Comparison of ENCODE assay signal across 8 mouse cellular contexts in the genomic region with DNA sequence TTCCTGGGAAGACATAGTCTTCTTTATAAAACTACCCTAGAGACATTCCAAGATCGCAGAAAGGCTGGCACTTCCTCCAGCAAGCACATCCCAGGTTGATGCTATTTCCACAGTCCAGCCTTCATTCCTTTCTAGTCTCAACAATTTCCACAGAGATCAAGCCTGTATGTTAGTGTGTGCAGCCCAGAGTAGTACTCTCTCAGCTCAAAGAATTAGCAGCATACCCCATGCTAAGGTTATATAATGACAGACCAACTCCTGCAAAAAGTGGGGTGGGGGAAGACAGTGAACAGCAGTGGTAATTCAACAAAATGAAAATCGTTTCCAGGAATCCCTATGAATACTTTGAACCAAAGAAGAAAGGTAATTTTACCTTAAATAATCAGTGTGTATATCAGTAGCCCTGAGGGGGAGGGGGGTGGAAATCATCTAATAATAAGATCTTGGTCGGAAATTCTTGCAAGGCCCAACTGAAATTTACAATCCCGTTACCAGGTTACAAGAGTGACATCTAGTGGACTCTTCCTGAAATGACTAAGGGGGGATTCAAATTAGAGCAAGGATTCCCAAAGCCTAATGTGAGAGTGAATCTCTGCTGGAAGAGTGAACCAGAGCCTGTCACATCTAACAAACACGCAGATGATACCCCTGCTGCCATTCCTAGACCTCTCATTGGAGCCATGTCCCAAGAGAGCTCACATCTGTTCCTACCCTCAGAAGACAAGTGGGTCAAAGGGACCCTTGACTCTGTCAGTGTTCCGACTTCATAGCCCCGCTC.
DNase-seq lines count a peak whose midpoint lies in the region; ATAC-seq and TF ChIP-seq lines count a peak whose summit lies in the region.

No protein-coding gene starts in this region.

- TF ChIP-seq EP300 in ES-Bruce4 (IDR thresholded peaks at IDR 0.05; ENCODE audit: insufficient read depth, low read depth, low read length) = no peak

- no peaks in the 10 kb centered on the region for H3K36me3 ChIP-seq in hindbrain, embryonic 11.5 days (ENCODE audit: control insufficient read depth, insufficient read depth, low read length)
- H3K36me3 ChIP-seq in hindbrain, embryonic 10.5 days = no peaks in the 10 kb centered on the region
- no peaks in the 10 kb centered on the region for H3K36me3 ChIP-seq in ES-Bruce4 (ENCODE audit: control insufficient read depth, insufficient read depth, low read length, poor library complexity, severe bottlenecking)

- H3K9me3 ChIP-seq in hindbrain, embryonic 11.5 days (ENCODE audit: control insufficient read depth, low read length) = no peaks in the 10 kb centered on the region
- no peaks in the 10 kb centered on the region for H3K9me3 ChIP-seq in hindbrain, embryonic 10.5 days
- no peaks in the 10 kb centered on the region for H3K9me3 ChIP-seq in ES-Bruce4 (replicated peaks; ENCODE audit: control insufficient read depth, insufficient read depth, low read length, poor library complexity, severe bottlenecking)

- H3K4me1 ChIP-seq in hindbrain, embryonic 11.5 days (replicated peaks; ENCODE audit: control insufficient read depth, insufficient read depth, low read length) = no peaks in the 10 kb centered on the region
- peaks cover 4% of the 10 kb centered on the region; the same call in 1 of the 2 replicates for H3K4me1 ChIP-seq in hindbrain, embryonic 10.5 days (replicated peaks)
- no peaks in the 10 kb centered on the region for H3K4me1 ChIP-seq in ES-Bruce4 (ENCODE audit: control insufficient read depth, insufficient read depth, low read length)

- H3K27me3 ChIP-seq in hindbrain, embryonic 11.5 days (ENCODE audit: control insufficient read depth, insufficient read depth, low read length) = no peaks in the 10 kb centered on the region
- no peaks in the 10 kb centered on the region for H3K27me3 ChIP-seq in hindbrain, embryonic 10.5 days (ENCODE audit: insufficient read depth, poor library complexity, severe bottlenecking)
- no peaks in the 10 kb centered on the region for H3K27me3 ChIP-seq in ES-Bruce4 (ENCODE audit: control insufficient read depth, insufficient read depth, low read length, poor library complexity, severe bottlenecking)

- 46% methylated on average over 7 of the region's 7 CpGs for WGBS in hindbrain, embryonic 11.5 days
- 47% methylated on average over 7 of the region's 7 CpGs for WGBS in hindbrain, embryonic 10.5 days

- H3K4me2 ChIP-seq in hindbrain, embryonic 11.5 days (replicated peaks; ENCODE audit: low read depth, low read length) = no peak overlapping the region

- peak; percentile 71 for ATAC-seq in hindbrain, embryonic 11.5 days (ENCODE audit: low FRiP score)

- H3K9ac ChIP-seq in hindbrain, embryonic 11.5 days (ENCODE audit: low read depth, low read length) = no peak overlapping the region
- H3K9ac ChIP-seq in ES-Bruce4 (ENCODE audit: low read depth, poor library complexity, severe bottlenecking) = no peak overlapping the region

- DNase-seq in hindbrain, embryonic 11.5 days (ENCODE audit: low spot score) = peak; percentile 63
- no peak for DNase-seq in hindbrain, embryonic 10.5 days (ENCODE audit: low spot score)
- peak; percentile 29 for DNase-seq in cerebellum, adult 9-10 months
- peak; percentile 6 for DNase-seq in heart, postnatal 4 days
- peak; percentile 66 to 78 for DNase-seq in left cerebral cortex, postnatal 14 days (ENCODE audit: low spot score in 2 of 2)
- peak; percentile 39 for DNase-seq in right cerebral cortex, adult 18-20 months
- no peak for DNase-seq in ovary, adult 18-20 months (ENCODE audit: low spot score)

- H3K27ac ChIP-seq in hindbrain, embryonic 11.5 days (ENCODE audit: low read depth, low read length) = no peak overlapping the region
- no peak overlapping the region for H3K27ac ChIP-seq in hindbrain, embryonic 10.5 days
- H3K27ac ChIP-seq in ES-Bruce4 (ENCODE audit: insufficient read depth, low read length) = no peak overlapping the region

- no peak overlapping the region for H3K4me3 ChIP-seq in hindbrain, embryonic 11.5 days (ENCODE audit: low read depth, low read length)
- no peak overlapping the region for H3K4me3 ChIP-seq in hindbrain, embryonic 10.5 days
- H3K4me3 ChIP-seq in ES-Bruce4 (ENCODE audit: low read depth, low read length) = no peak overlapping the region

- TF ChIP-seq POLR2A in ES-Bruce4 (IDR thresholded peaks at IDR 0.05; ENCODE audit: insufficient read depth, low read length) = no peak

- intact Hi-C loops in left cerebral cortex, postnatal 14 days (cut with DNase I) = loop anchor here (5.0 kb wide), 3 partner anchors 1410 to 1445 kb away; no protein-coding TSS in a partner anchor

- peak; percentile 18 for TF ChIP-seq CTCF in ES-Bruce4 (IDR thresholded peaks at IDR 0.05; ENCODE audit: low read depth, low read length)

Comparison
In these comparisons a context has a peak if more than half of its experiments do, and no peak if none do; other contexts are left out.
1. DNase-seq: peak in hindbrain, embryonic 11.5 days (single experiment), cerebellum, adult 9-10 months (single experiment), heart, postnatal 4 days (single experiment), left cerebral cortex, postnatal 14 days (2 of 2) and right cerebral cortex, adult 18-20 months (single experiment); none in hindbrain, embryonic 10.5 days (single experiment) and ovary, adult 18-20 months (single experiment).